ENCODE assay signal across 7 mouse cellular contexts in the genomic region with DNA sequence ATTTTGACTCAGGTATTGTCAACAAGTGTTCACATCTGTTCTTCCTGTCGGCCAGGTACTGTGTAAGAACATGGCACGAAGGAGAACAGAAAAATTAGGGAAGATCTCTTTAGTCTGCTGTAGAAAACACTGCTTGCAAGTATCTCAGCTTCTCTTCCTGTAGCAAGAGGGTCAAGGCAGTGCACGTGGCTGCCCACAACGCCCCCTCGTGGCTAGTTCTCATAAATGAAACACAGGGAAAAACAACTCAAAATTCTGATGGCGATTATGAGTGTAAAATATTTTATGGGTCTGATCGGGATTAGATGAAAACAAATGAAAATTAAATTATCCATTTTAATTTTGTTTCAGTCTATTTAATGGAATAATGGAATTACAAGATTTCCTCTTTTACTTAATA.
DNase-seq lines count a peak whose midpoint lies in the region; ATAC-seq lines count a peak whose summit lies in the region.

No protein-coding gene starts in this region.

- peak; percentile 32 to 49 for DNase-seq in kidney, postnatal 4 days
- no peak for DNase-seq in kidney, adult 8-10 months
- peak; percentile 27 for DNase-seq in urinary bladder, postnatal 25 days (ENCODE audit: low spot score)
- no peak for DNase-seq in urinary bladder, postnatal 14 days (ENCODE audit: low spot score)
- peak; percentile 33 for DNase-seq in induced T-regulatory cell, adult 2 months (ENCODE audit: low read depth)
- no peak for DNase-seq in cerebellum, adult 11 months

- no peak for ATAC-seq in frontal cortex, adult (ENCODE audit: low TSS enrichment)

Comparison
In these comparisons a context has a peak if more than half of its experiments do, and no peak if none do; other contexts are left out.
1. DNase-seq: peak in kidney, postnatal 4 days (2 of 2), urinary bladder, postnatal 25 days (single experiment) and induced T-regulatory cell, adult 2 months (single experiment); none in kidney, adult 8-10 months (0 of 2), urinary bladder, postnatal 14 days (single experiment) and cerebellum, adult 11 months (single experiment).